Mouse (Mus musculus) central nervous system, embryonic 18 days (tissue): ENCODE data around the gene Eva1b. TPM values are rescaled to one million over a fixed set of nuclear protein-coding genes. Genes with fewer than 3 reads are reported as not detected.

Experiments
- polyA plus RNA-seq: library from polyadenylated mRNA; depleted of rRNA; stranded (reverse); fragments of >200 nt; gene quantifications from 2 replicates; pipeline ENCODE4 v1.2.3, GENCODE M21; 2012; rRNA removed

The Eva1b gene
- polyA plus RNA-seq, result 13.5 and 15.8 TPM in 2 replicates

DNA sequence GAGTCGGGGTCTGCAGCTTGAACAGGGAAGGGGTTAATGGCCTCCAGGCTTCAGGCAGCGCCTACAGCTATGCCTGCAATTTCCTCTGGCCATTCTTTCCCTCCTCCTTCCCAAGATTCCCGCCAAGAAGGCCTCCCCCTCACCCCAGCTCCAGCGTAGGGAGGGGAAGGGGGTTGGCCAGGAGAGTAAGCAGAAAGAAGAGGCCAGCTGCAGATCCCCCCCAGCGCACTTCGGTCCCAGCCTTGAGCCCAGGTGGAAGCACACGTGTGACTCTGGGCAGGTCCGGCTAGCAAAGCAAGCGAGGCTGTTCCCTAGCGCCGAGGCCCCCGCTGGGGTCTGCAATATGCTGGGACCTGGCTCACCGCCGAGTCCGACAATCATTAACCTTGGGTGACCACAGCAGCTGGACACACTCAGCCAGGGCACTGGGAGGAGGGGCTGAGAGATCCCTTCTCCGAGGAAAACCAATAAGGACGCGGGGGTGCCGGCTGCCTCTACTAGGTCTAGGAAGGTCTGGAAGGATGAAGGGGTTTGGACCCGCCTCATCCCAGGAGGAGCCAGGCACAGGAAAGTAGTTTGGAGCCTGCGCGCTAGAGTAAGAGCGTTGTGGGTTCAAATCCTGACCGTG, at the start of gene Eva1b:
Eva1b (plus strand) TSS at position 212 of the 628 bp plus-strand sequence.

GRCm38 (mm10) chr4:126103590-126104068, 43.9 kb upstream of the Eva1b start, which contains the start of gene Stk40:
TSS of gene Stk40 (plus strand) at chr4:126103957.

DNA sequence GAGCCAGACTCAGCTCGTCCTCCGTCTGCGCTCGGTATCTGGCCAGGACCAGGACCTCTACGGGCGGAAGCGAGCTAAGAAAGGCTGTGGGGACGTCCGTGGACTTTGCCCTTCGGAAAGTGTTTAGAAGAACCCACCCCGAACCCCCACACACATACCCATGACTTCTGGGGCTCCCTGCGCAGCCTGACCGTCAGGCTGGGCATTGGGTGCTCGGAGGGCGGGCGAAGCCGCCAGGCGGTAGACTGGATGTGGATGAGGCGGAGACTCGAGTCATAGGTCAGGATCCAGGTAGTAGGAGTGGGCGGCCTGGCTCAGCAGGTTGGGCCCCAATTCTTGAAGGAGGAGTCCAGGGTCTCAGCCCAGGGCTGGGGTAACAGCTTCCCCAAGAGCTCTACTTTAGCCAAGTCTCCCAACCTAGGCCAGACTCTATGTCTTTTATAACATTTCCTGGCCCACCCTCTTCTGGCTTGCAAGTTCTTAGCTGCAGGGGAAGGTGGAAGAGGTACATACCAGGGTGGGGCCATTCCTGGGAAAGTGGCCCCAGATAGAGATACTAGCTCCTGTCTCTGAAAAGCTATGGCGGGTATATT, 15.6 kb downstream of the Eva1b start, which contains the start of gene Sh3d21:
Sh3d21 (minus strand) TSS at position 425 of the 593 bp plus-strand sequence.

Other genes starting within 250 kb of the Eva1b start
- gene Csf3r, start 123.2 kb upstream of the Eva1b start, polyA plus RNA-seq, result 0.97 and 1.1 TPM in 2 replicates
- 69.7 and 79.1 TPM in 2 replicates for gene Mrps15, start 100.8 kb upstream of the Eva1b start, polyA plus RNA-seq
- 8.4 and 12.5 TPM in 2 replicates for gene Oscp1, start 89.2 kb upstream of the Eva1b start, polyA plus RNA-seq
- gene Lsm10, start 51.1 kb upstream of the Eva1b start, polyA plus RNA-seq, result 65.5 and 68.4 TPM in 2 replicates
- gene Stk40, start 43.8 kb upstream of the Eva1b start, polyA plus RNA-seq, result 13.7 and 14.0 TPM in 2 replicates
- 1.1 TPM in 2 replicates for gene Sh3d21, start 15.7 kb downstream of the Eva1b start, polyA plus RNA-seq
- 98.6 and 98.7 TPM in 2 replicates for gene Thrap3, start 55.0 kb downstream of the Eva1b start, polyA plus RNA-seq
- gene Map7d1, start 108.6 kb downstream of the Eva1b start, polyA plus RNA-seq, result 150 and 154 TPM in 2 replicates
- gene Trappc3, start 114.6 kb downstream of the Eva1b start, polyA plus RNA-seq, result 170 and 181 TPM in 2 replicates
- gene Col8a2, start 139.0 kb downstream of the Eva1b start, polyA plus RNA-seq, result 0.92 and 3.6 TPM in 2 replicates
- gene Adprhl2, start 174.0 kb downstream of the Eva1b start, polyA plus RNA-seq, result 69.2 TPM in 2 replicates
- gene Tekt2, start 177.9 kb downstream of the Eva1b start, polyA plus RNA-seq, result 20.8 and 26.3 TPM in 2 replicates